Mouse (Mus musculus) C2C12 (cell line): ENCODE measurements at regions not wholly inside any gene's neighbourhood (a gene's known extent, or its start where the extent isn't known, plus 50 kb on each side); places are given as distances from the start of the nearest gene placed in this dataset.

Experiments used
- CTCF ChIP-seq: IDR thresholded peaks from one replicate; pipeline ENCODE4 v1.5.1; 2011; ENCODE audit not compliant: control insufficient read depth, insufficient read depth, insufficient read length
- MAX ChIP-seq: IDR thresholded peaks from one replicate; pipeline ENCODE4 v1.6.1; 2011; ENCODE audit warnings: mild to moderate bottlenecking, control low read depth
- MYOD1 ChIP-seq: IDR thresholded peaks from one replicate; pipeline ENCODE4 v1.6.1; 2011; ENCODE audit warnings: low read depth; ENCODE audit not compliant: control insufficient read depth, insufficient read length
- USF1 ChIP-seq: IDR thresholded peaks from one replicate; pipeline ENCODE4 v1.6.1; 2011; ENCODE audit warnings: low read depth, mild to moderate bottlenecking, control low read depth, moderate library complexity

DNA sequence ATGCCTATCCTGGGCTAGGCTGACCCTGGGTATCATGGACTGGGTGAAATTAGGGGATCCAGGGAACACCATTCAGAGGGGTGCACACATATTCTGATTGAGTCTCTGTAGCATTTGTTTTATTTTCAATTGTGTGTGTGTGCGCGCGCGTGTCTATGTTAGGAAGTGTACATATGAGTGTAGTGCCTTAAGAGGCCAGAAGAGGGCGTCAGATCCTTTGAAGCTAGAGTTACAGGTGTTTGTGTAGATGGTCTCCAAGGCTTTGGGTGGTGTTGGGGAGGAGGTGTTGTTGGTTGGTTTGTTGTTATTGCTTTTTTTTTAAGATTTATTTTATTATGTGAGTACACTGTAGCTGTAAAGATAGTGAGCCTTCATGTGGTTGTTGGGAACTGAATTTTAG is 147.4 kb upstream of the Clint1 start:
- TF ChIP-seq CTCF = no peak
- TF ChIP-seq MYOD1 = no peak
- no peak for TF ChIP-seq MAX
- no peak for TF ChIP-seq USF1
